Mouse (Mus musculus): ENCODE measurements at regions not wholly inside any gene's neighbourhood (a gene's known extent, or its start where the extent isn't known, plus 50 kb on each side); places are given as distances from the start of the nearest gene placed in this dataset.

DNA sequence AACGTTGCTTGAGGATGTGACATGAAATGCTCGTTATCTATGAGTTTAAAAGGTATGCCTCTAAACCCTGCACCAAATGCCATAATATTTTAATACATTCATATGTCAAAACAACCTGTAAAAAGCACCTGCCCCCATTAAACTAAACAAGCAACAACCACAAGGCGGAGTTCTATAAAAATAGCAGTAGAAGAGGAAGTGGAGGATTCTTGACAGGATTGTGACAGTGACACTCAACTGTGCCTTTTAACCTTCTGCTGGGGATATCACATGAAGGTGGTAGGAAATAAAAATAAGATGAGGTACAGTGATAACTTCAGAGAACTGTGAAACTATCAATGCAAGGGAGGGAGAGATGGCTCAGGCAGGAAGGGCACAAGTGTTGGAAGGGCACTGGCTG lies 58.6 kb upstream of the Dbx2 start:
- no peak for DNase-seq (ENCODE audit: low spot score in 2 of 2)

DNA sequence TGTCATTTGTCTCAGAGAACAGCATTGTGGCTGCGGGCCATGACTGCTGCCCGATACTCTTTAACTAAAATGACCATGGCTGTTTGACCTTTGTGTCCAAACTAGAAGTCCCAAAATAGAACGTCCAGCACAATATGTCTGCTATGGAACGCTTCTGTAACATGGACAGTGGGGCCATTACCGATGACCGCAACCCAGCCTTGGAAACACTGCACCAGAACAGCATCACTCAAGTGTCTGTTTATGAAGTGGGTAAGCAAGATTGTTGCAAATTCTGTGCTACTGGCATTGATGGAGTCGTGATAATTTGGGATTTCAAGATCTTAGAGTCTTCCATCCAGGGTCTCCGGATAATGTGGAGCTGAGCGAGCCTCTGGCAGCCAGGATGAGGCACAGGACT lies 60.2 kb upstream of the Dbx2 start:
- DNase-seq (ENCODE audit: low spot score in 2 of 2), result no peak

DNA sequence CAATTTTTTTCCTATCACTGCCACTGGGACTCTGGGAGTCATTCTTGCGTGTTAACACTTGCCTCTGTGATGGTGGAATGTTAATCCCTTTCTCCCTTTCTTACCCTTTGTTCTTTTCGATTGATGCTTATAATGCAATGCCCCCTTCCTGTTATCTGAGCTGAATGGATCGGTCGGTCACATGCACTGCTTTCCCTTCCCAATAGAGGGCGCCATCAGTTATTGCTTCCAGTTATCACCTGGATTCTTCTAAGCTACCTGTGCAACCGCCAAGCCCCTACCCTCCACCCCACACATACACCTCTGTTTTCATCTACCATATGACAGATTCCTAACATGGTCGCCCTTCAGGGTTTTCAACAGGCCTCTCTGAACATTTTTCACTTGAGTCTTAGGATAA lies 66.9 kb upstream of the Ano6 start:
- DNase-seq (ENCODE audit: low spot score in 2 of 2), result no peak

DNA sequence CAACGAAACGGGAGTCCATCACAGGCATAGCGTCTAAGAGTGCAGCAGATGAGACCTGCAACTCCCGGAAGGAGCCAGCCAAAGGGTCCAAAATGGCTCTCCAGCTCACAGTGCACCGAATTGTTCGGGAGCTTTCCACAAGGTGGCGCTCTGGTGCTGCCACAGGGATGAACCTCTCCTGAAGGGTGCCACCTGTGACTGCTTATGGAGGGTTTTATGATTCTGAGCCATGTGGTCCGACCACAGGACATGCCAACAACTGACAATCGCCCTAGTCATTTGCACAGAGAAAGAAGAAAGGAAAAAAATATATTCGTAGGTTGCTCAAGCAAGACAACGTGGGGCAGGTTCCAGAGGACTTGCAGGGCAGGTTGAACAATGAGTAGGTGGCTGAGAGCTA lies 64.8 kb upstream of the Ano6 start:
- DNase-seq (ENCODE audit: low spot score in 2 of 2), result peak; percentile 89 to 92

DNA sequence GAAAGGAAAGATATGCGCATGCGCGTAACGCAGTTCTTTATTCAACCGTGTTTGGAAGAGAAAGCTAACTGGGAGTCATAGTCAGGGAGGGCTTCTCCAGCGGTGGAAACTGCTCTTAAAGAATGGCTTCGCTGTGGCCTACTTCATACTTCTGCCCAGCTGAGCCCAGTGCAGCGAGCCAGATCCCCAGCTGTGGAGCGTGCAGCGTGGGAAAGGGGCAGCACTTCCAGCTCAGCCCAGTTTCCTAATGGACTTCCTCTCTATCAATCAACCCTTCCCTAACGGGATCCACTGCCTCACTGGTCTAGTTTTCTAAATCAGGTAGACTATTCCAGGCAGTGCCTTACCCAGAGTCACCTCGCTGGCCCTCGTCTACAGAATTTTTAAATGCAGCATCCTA lies 64.1 kb upstream of the Ano6 start:
- DNase-seq (ENCODE audit: low spot score in 2 of 2), result no peak

DNA sequence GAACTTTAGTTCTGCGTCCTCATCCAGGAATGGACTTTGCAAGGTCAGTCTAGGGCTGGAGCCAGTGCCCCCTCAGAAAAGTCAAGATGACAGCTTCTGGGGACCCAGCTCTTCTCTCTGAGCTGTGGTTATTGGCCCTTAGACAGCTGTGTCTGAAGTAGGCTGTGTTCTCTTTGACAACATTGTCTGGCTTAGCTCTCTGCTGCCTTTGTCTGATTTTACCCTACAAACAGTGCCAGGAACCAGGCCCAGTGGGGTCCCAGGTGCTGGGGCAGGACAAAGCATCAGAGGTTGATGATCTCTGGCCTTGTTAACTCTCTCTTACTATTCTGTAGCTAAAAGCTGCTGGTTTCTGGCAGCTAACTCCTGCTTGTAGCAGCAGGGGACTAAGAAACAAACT lies 54.9 kb upstream of the Ano6 start:
- no peak for DNase-seq (ENCODE audit: low spot score in 2 of 2)
